Comparison of ENCODE assay signal across 8 mouse cellular contexts in genomic region chr4:40876814-40877371, GRCm38 (mm10). TPM values are rescaled to one million over a fixed set of nuclear protein-coding genes. Genes with fewer than 3 reads are reported as not detected.
DNase-seq lines count a peak whose midpoint lies in the region; ATAC-seq and TF ChIP-seq lines count a peak whose summit lies in the region.

No protein-coding gene starts in this region.

- peak overlapping the region in 1 of 2 experiments; percentile 47; a peak in 2 of 4 replicates for H3K4me3 ChIP-seq in ES-E14 (ENCODE audit: insufficient read depth in 1 of 2, low read depth in 1 of 2, low read length in 2 of 2, poor library complexity in 1 of 2, severe bottlenecking in 1 of 2)

- in situ Hi-C loops in ES-E14 (cut with MboI; ENCODE audit: low sequenced_read_pairs in 2 of 2, unreplicated experiment in 2 of 2): no loop called here

- no peak overlapping the region for H3K9ac ChIP-seq in ES-E14 (ENCODE audit: insufficient read depth, low read depth, low read length, poor library complexity, severe bottlenecking)

- H3K4me1 ChIP-seq in ES-E14 (ENCODE audit: control insufficient read depth in 2 of 2, insufficient read depth in 2 of 2, low read length in 2 of 2, poor library complexity in 1 of 2): peaks cover 10 to 11% of the 10 kb centered on the region in 2 experiments; a peak in 3 of 4 replicates

- H3K36me3 ChIP-seq in ES-E14 (ENCODE audit: control insufficient read depth, insufficient read depth, low read length, poor library complexity, severe bottlenecking): no peaks in the 10 kb centered on the region

- 0 out of 2 replicates have a peak overlapping the region, but pooled peaks have one; percentile 6 for H3K27ac ChIP-seq in ES-E14 (ENCODE audit: insufficient read depth, low read depth, low read length, poor library complexity, severe bottlenecking)

- ATAC-seq in megakaryocyte progenitor cell, adult 5-6 weeks (replicated peaks; ENCODE audit: poor library complexity): peak; percentile 77

- DNase-seq in 416B (ENCODE audit: low read depth) (peak; percentile 10), ES-E14 (ENCODE audit: low read depth, low spot score) (peak; percentile 62)
- DNase-seq in fibroblast of lung, adult 2 months (ENCODE audit: low read depth): peak; percentile 41
- DNase-seq in heart, postnatal 25 days (ENCODE audit: low spot score): peak; percentile 78
- DNase-seq in kidney, postnatal 36 days: peak; percentile 35 to 61
- peak; percentile 67 for DNase-seq in testis, postnatal 10 days (ENCODE audit: low spot score)
- no peak for DNase-seq in layer of hippocampus, adult 18-20 months (ENCODE audit: low spot score in 2 of 2)

- no peaks in the 10 kb centered on the region for H3K9me3 ChIP-seq in ES-E14 (ENCODE audit: control insufficient read depth, insufficient read depth, low read depth, low read length)

- intact Hi-C loops in heart, postnatal 25 days (cut with DNase I): no loop called here

TF ChIP-seq in ES-E14, 5 proteins besides CTCF, POLR2A, EP300 and RAD21:
- TF ChIP-seq HCFC1 (IDR thresholded peaks at IDR 0.05; ENCODE audit: borderline replicate concordance, insufficient read depth, low read length): no peak
- no peak for TF ChIP-seq ZC3H11A (IDR thresholded peaks at IDR 0.05; ENCODE audit: borderline replicate concordance, low read depth, low read length)
- TF ChIP-seq ZNF384 (IDR thresholded peaks at IDR 0.05; ENCODE audit: low read depth, low read length): no peak
- TF ChIP-seq MAFK (IDR thresholded peaks at IDR 0.05; ENCODE audit: insufficient read depth, low read depth, low read length): no peak
- no peak for TF ChIP-seq CHD2 (IDR thresholded peaks at IDR 0.05; ENCODE audit: low read depth, low read length)

RNA-seq across cellular contexts. Expression of gene B4galt1, which starts 23.1 kb away (rescaled TPM):
- 29.2 and 35.8 TPM in 2 replicates for total RNA-seq in ES-E14 (2012; rRNA removed)
- total RNA-seq in heart, postnatal 25 days (2021): 10 to 100 TPM; 58.2 to 70.4 TPM
- 69.8 and 71.5 TPM in 2 replicates for total RNA-seq in megakaryocyte progenitor cell, adult 5-6 weeks (2015)
- 41.2 and 46.5 TPM in 2 replicates for total RNA-seq in megakaryocyte progenitor cell, adult 5-6 weeks (2017)
- 1 to 10 TPM; 7.0 to 7.6 TPM for total RNA-seq in layer of hippocampus, adult 18-20 months (2021)

RNA-seq across cellular contexts. Expression of gene Spink4, which starts 43.0 kb away (rescaled TPM):
- not detected in 2 replicates for total RNA-seq in ES-E14 (2012; rRNA removed)
- total RNA-seq in heart, postnatal 25 days (2021): under 1 TPM in 1 of 2 experiments, not detected in 1; 0.78 TPM
- not detected in 2 replicates for total RNA-seq in megakaryocyte progenitor cell, adult 5-6 weeks (2015)
- total RNA-seq in megakaryocyte progenitor cell, adult 5-6 weeks (2017): not detected in 2 replicates
- not detected for total RNA-seq in layer of hippocampus, adult 18-20 months (2021)

Comparison
In these comparisons a context has a peak if more than half of its experiments do, and no peak if none do; other contexts are left out.
1. DNase-seq: peak in 416B (single experiment), ES-E14 (single experiment), fibroblast of lung, adult 2 months (single experiment), heart, postnatal 25 days (single experiment), kidney, postnatal 36 days (2 of 2) and testis, postnatal 10 days (single experiment); none in layer of hippocampus, adult 18-20 months (0 of 2).